Mouse (Mus musculus) forebrain, embryonic 12.5 days (tissue): Measurements from ENCODE around the gene Vgll4. TPM values are rescaled to one million over a fixed set of nuclear protein-coding genes. Genes with fewer than 3 reads are reported as not detected.

Source experiments
- ATAC-seq: fragments of 200-750 bp; cut with Nextera tagmentation; 2 replicates; pipeline ENCODE4 v1.8.0; 2017; ENCODE audit warnings: moderate TSS enrichment; ENCODE audit not compliant: low FRiP score
- H3K27ac ChIP-seq: fragments of 300-500 bp; sonication (generic); 2 replicates; pipeline ENCODE4 v1.5.1; 2016; ENCODE audit warnings: mild to moderate bottlenecking
- H3K27me3 ChIP-seq: fragments of 300-500 bp; sonication (generic); 2 replicates; pipeline ENCODE4 v1.6.1; 2016; ENCODE audit warnings: mild to moderate bottlenecking
- H3K36me3 ChIP-seq: fragments of 300-500 bp; sonication (generic); replicated peaks from 2 replicates; pipeline ENCODE4 v1.6.1; 2016; ENCODE audit warnings: mild to moderate bottlenecking
- H3K4me1 ChIP-seq: fragments of 300-500 bp; sonication (generic); 2 replicates; pipeline ENCODE4 v1.6.1; 2016
- H3K4me2 ChIP-seq: fragments of 300-500 bp; sonication (generic); 2 replicates; pipeline ENCODE4 v1.6.1; 2016; ENCODE audit warnings: mild to moderate bottlenecking, moderate library complexity
- H3K4me3 ChIP-seq: fragments of 300-500 bp; sonication (generic); replicated peaks from 2 replicates; pipeline ENCODE4 v1.5.1; 2016; ENCODE audit warnings: mild to moderate bottlenecking
- H3K9ac ChIP-seq: fragments of 300-500 bp; sonication (generic); 2 replicates; pipeline ENCODE4 v1.6.1; 2016; ENCODE audit warnings: mild to moderate bottlenecking
- H3K9me3 ChIP-seq: fragments of 300-500 bp; sonication (generic); 2 replicates; pipeline ENCODE4 v1.6.1; 2016
- WGBS: fragments of 180-500 bp; shearing (Covaris S2); methylation state at CpG from one replicate; pipeline ENCODE4 v1.1.7; 2016; 5-methylcytosine and 5-hydroxymethylcytosine counted together
- polyA plus RNA-seq: library from polyadenylated mRNA; unstranded; fragments of >200 nt; fragmentation: Nextera tagmentation; extraction: Ambion mirVana; gene quantifications from 2 replicates; pipeline ENCODE4 v1.2.1, GENCODE M21; 2016

The Vgll4 gene
- polyA plus RNA-seq, 1 experiment from 2014 or later: 96.1 TPM

GRCm38 (mm10) chr6:114836433-114836832 is 133.4 kb downstream of the Vgll4 start:
- WGBS: 79% methylated on average over 3 of the region's 3 CpGs
- H3K27ac ChIP-seq: no peak overlapping the region; the same call in 1 of the 2 replicates

GRCm38 (mm10) chr6:114835752-114836151 is 134.0 kb downstream of the Vgll4 start:
- Histone ChIP-seq H3K4me3 (no peak overlapping the region), H3K27ac (no peak overlapping the region), H3K9ac (no peak overlapping the region), H3K36me3 (no peaks in the 10 kb centered on the region), H3K4me2 (no peak overlapping the region), H3K27me3 (no peaks in the 10 kb centered on the region), H3K4me1 (peaks cover 23% of the 10 kb centered on the region), H3K9me3 (no peaks in the 10 kb centered on the region)
- WGBS: 94% methylated on average over 1 of the region's 1 CpGs
- ATAC-seq: no peak

More at GRCm38 (mm10) chr6:114836433-114836832, 133.4 kb downstream of the Vgll4 start:
- Histone ChIP-seq H3K9me3 (no peaks in the 10 kb centered on the region), H3K9ac (no peak overlapping the region), H3K27me3 (no peaks in the 10 kb centered on the region), H3K4me1 (peaks cover 30% of the 10 kb centered on the region), H3K4me2 (no peak overlapping the region), H3K4me3 (no peak overlapping the region), H3K36me3 (no peaks in the 10 kb centered on the region)
- ATAC-seq: no peak

GRCm38 (mm10) chr6:114835344-114835743 is 134.4 kb downstream of the Vgll4 start:
- H3K4me2 ChIP-seq: no peak overlapping the region
- no peak for ATAC-seq
- H3K9ac ChIP-seq: no peak overlapping the region
- H3K36me3 ChIP-seq: no peaks in the 10 kb centered on the region
- 82% methylated on average over 7 of the region's 7 CpGs for WGBS
- no peak overlapping the region for H3K27ac ChIP-seq
- no peak overlapping the region for H3K4me3 ChIP-seq
- peaks cover 20% of the 10 kb centered on the region for H3K4me1 ChIP-seq
- no peaks in the 10 kb centered on the region for H3K27me3 ChIP-seq
- H3K9me3 ChIP-seq: no peaks in the 10 kb centered on the region

- Histone ChIP-seq H3K27ac (no peak overlapping the region), H3K9ac (no peak overlapping the region), H3K4me3 (no peak overlapping the region), H3K27me3 (no peaks in the 10 kb centered on the region), H3K9me3 (no peaks in the 10 kb centered on the region), H3K4me1 (peaks cover 20% of the 10 kb centered on the region), H3K4me2 (no peak overlapping the region), H3K36me3 (no peaks in the 10 kb centered on the region)
- ATAC-seq: no peak
- WGBS: 82% methylated on average over 4 of the region's 4 CpGs
Observed at GRCm38 (mm10) chr6:114833791-114834346, 135.9 kb downstream of the Vgll4 start.

GRCm38 (mm10) chr6:114833058-114833685 is 136.6 kb downstream of the Vgll4 start:
- no peak overlapping the region for H3K27ac ChIP-seq
- no peak for ATAC-seq

GRCm38 (mm10) chr6:114831807-114832206 is 138.0 kb downstream of the Vgll4 start:
- H3K36me3 ChIP-seq: no peaks in the 10 kb centered on the region
- H3K27ac ChIP-seq: no peak overlapping the region
- H3K4me1 ChIP-seq: peaks cover 20% of the 10 kb centered on the region
- ATAC-seq: no peak
- H3K9me3 ChIP-seq: no peaks in the 10 kb centered on the region
- WGBS: 91% methylated on average over 3 of the region's 3 CpGs
- H3K9ac ChIP-seq: no peak overlapping the region
- no peak overlapping the region for H3K4me3 ChIP-seq
- H3K27me3 ChIP-seq: no peaks in the 10 kb centered on the region
- no peak overlapping the region for H3K4me2 ChIP-seq

More at GRCm38 (mm10) chr6:114833058-114833685, 136.6 kb downstream of the Vgll4 start:
- no peak overlapping the region for H3K9ac ChIP-seq
- H3K4me2 ChIP-seq: no peak overlapping the region
- H3K27me3 ChIP-seq: no peaks in the 10 kb centered on the region
- peaks cover 20% of the 10 kb centered on the region for H3K4me1 ChIP-seq
- H3K9me3 ChIP-seq: no peaks in the 10 kb centered on the region
- 83% methylated on average over 9 of the region's 9 CpGs for whole genome bisulfite sequencing
- H3K4me3 ChIP-seq: no peak overlapping the region
- H3K36me3 ChIP-seq: no peaks in the 10 kb centered on the region

GRCm38 (mm10) chr6:114829660-114830438 is 139.9 kb downstream of the Vgll4 start:
- no peak for ATAC-seq
- Histone ChIP-seq H3K27me3 (no peaks in the 10 kb centered on the region), H3K4me3 (no peak overlapping the region), H3K27ac (no peak overlapping the region), H3K9ac (no peak overlapping the region), H3K36me3 (no peaks in the 10 kb centered on the region), H3K9me3 (no peaks in the 10 kb centered on the region), H3K4me2 (no peak overlapping the region), H3K4me1 (peaks cover 14% of the 10 kb centered on the region)
- WGBS: 90% methylated on average over 9 of the region's 9 CpGs

GRCm38 (mm10) chr6:114826889-114827288 is 142.9 kb downstream of the Vgll4 start:
- ATAC-seq: no peak
- 61% methylated on average over 2 of the region's 2 CpGs for WGBS

GRCm38 (mm10) chr6:114821646-114822045 is 148.1 kb downstream of the Vgll4 start:
- WGBS: 95% methylated on average over 7 of the region's 7 CpGs

More at GRCm38 (mm10) chr6:114826889-114827288, 142.9 kb downstream of the Vgll4 start:
- Histone ChIP-seq H3K9me3 (0 out of 2 replicates have a peak, but pooled peaks cover 4% of the 10 kb centered on the region), H3K36me3 (no peaks in the 10 kb centered on the region), H3K4me1 (no peaks in the 10 kb centered on the region), H3K27me3 (no peaks in the 10 kb centered on the region), H3K9ac (no peak overlapping the region), H3K27ac (no peak overlapping the region), H3K4me2 (no peak overlapping the region), H3K4me3 (no peak overlapping the region)

GRCm38 (mm10) chr6:114819971-114820481 is 149.8 kb downstream of the Vgll4 start:
- Histone ChIP-seq H3K9me3 (0 out of 2 replicates have a peak, but pooled peaks cover 4% of the 10 kb centered on the region), H3K4me2 (no peak overlapping the region), H3K27me3 (peaks cover 3% of the 10 kb centered on the region; the same call in 1 of the 2 replicates), H3K27ac (no peak overlapping the region), H3K36me3 (no peaks in the 10 kb centered on the region), H3K4me3 (no peak overlapping the region), H3K4me1 (peaks cover 27% of the 10 kb centered on the region), H3K9ac (no peak overlapping the region)
- ATAC-seq: no peak
- WGBS: 71% methylated on average over 9 of the region's 9 CpGs

More at GRCm38 (mm10) chr6:114821646-114822045, 148.1 kb downstream of the Vgll4 start:
- no peak overlapping the region for H3K4me3 ChIP-seq
- peaks cover 3% of the 10 kb centered on the region; the same call in 1 of the 2 replicates for H3K27me3 ChIP-seq
- 0 out of 2 replicates have a peak, but pooled peaks cover 4% of the 10 kb centered on the region for H3K9me3 ChIP-seq
- H3K27ac ChIP-seq: no peak overlapping the region
- H3K9ac ChIP-seq: no peak overlapping the region
- H3K4me2 ChIP-seq: no peak overlapping the region
- no peak for ATAC-seq
- peaks cover 24% of the 10 kb centered on the region for H3K4me1 ChIP-seq
- no peaks in the 10 kb centered on the region for H3K36me3 ChIP-seq

GRCm38 (mm10) chr6:114818471-114818870 is 151.3 kb downstream of the Vgll4 start:
- H3K4me1 ChIP-seq: peaks cover 27% of the 10 kb centered on the region
- 71% methylated on average over 6 of the region's 6 CpGs for WGBS
- no peak for ATAC-seq
- H3K9ac ChIP-seq: no peak overlapping the region
- H3K27ac ChIP-seq: no peak overlapping the region
- peaks cover 3% of the 10 kb centered on the region; the same call in 1 of the 2 replicates for H3K27me3 ChIP-seq
- H3K4me3 ChIP-seq: no peak overlapping the region
- H3K4me2 ChIP-seq: no peak overlapping the region
- no peaks in the 10 kb centered on the region for H3K36me3 ChIP-seq
- 0 out of 2 replicates have a peak, but pooled peaks cover 4% of the 10 kb centered on the region for H3K9me3 ChIP-seq

GRCm38 (mm10) chr6:114817948-114818347 is 151.8 kb downstream of the Vgll4 start:
- H3K4me2 ChIP-seq: no peak overlapping the region
- H3K27ac ChIP-seq: no peak overlapping the region
- ATAC-seq: no peak
- no peaks in the 10 kb centered on the region for H3K36me3 ChIP-seq
- H3K9me3 ChIP-seq: 0 out of 2 replicates have a peak, but pooled peaks cover 4% of the 10 kb centered on the region
- WGBS: 67% methylated on average over 11 of the region's 11 CpGs
- peaks cover 3% of the 10 kb centered on the region; the same call in 1 of the 2 replicates for H3K27me3 ChIP-seq
- H3K9ac ChIP-seq: no peak overlapping the region
- H3K4me3 ChIP-seq: no peak overlapping the region
- peaks cover 27% of the 10 kb centered on the region for H3K4me1 ChIP-seq
